Mouse (Mus musculus) liver, embryonic 14.5 days (tissue): ENCODE measurements around the gene Acvr1c. TPM values are rescaled to one million over a fixed set of nuclear protein-coding genes. Genes with fewer than 3 reads are reported as not detected.

Source experiments
- ATAC-seq: fragments of 200-750 bp; cut with Nextera tagmentation; 2 replicates; pipeline ENCODE4 v1.8.0; 2017; ENCODE audit warnings: moderate number of reproducible peaks, mild to moderate bottlenecking, moderate library complexity; ENCODE audit not compliant: insufficient read depth
- DNase-seq, 3 experiments: peaks; one replicate each; pipeline ENCODE4 v3.0.0-alpha.2; 2012 to 2013; ENCODE audit warnings: low read depth in 3 of 3, low spot score in 3 of 3
- H3K27ac ChIP-seq: fragments of 300-500 bp; sonication (generic); 2 replicates; pipeline ENCODE4 v1.5.1; 2014; ENCODE audit warnings: moderate library complexity, mild to moderate bottlenecking, control low read depth, inconsistent platforms
- H3K27me3 ChIP-seq: fragments of 300-500 bp; sonication (generic); 2 replicates; pipeline ENCODE4 v1.6.1; 2014; ENCODE audit warnings: mild to moderate bottlenecking, low read length, moderate library complexity; ENCODE audit not compliant: control insufficient read depth, insufficient read depth
- H3K36me3 ChIP-seq: fragments of 300-500 bp; sonication (generic); replicated peaks from 2 replicates; pipeline ENCODE4 v1.6.1; 2014; ENCODE audit warnings: low read depth; ENCODE audit not compliant: control insufficient read depth, insufficient read depth
- H3K4me1 ChIP-seq, 2 experiments: fragments of 200-500 bp in 1 of 2; fragments of 300-500 bp in 1 of 2; sonication (generic) in 1 of 2; replicated peaks; 2 replicates each; pipeline ENCODE4 v1.6.1; 2012 to 2014; ENCODE audit warnings: antibody characterized with exemption in 1 of 2, inconsistent platforms in 1 of 2, low read length in 1 of 2; ENCODE audit not compliant: control insufficient read depth in 2 of 2, insufficient read depth in 2 of 2
- H3K4me2 ChIP-seq: fragments of 300-500 bp; sonication (generic); 2 replicates; pipeline ENCODE4 v1.6.1; 2014; ENCODE audit warnings: low read depth, mild to moderate bottlenecking, control low read depth, moderate library complexity
- H3K4me3 ChIP-seq, 2 experiments: fragments of 200-500 bp in 1 of 2; fragments of 300-500 bp in 1 of 2; sonication (generic) in 1 of 2; 2 replicates each; pipeline ENCODE4 v1.5.1; 2012 to 2014; ENCODE audit warnings: low read depth in 2 of 2, low read length in 2 of 2, mild to moderate bottlenecking in 2 of 2, control low read depth in 1 of 2, inconsistent platforms in 1 of 2, moderate library complexity in 1 of 2; ENCODE audit not compliant: insufficient read depth in 1 of 2
- H3K9ac ChIP-seq: fragments of 300-500 bp; sonication (generic); replicated peaks from 2 replicates; pipeline ENCODE4 v1.6.1; 2014; ENCODE audit warnings: mild to moderate bottlenecking, control low read depth, moderate library complexity
- H3K9me3 ChIP-seq: fragments of 300-500 bp; sonication (generic); 2 replicates; pipeline ENCODE4 v1.6.1; 2016; ENCODE audit warnings: low read length, mixed read lengths; ENCODE audit not compliant: control insufficient read depth
- CTCF ChIP-seq: IDR thresholded peaks from 2 replicates; pipeline ENCODE4 v1.5.1; 2016; ENCODE audit warnings: antibody characterized with exemption, low read depth, control low read depth
- EP300 ChIP-seq: IDR thresholded peaks from 2 replicates; pipeline ENCODE4 v1.6.1; 2016; ENCODE audit warnings: antibody characterized with exemption, low read depth
- WGBS: fragments of 180-500 bp; shearing (Covaris S2); extraction: QIAGEN DNeasy Blood & Tissue Kit; methylation state at CpG from one replicate; pipeline ENCODE4 v1.1.7; 2014; ENCODE audit not compliant: insufficient replicate concordance; 5-methylcytosine and 5-hydroxymethylcytosine counted together
- polyA plus RNA-seq, 2 experiments: library from polyadenylated mRNA; depleted of rRNA in 1 of 2; stranded (reverse) in 1 of 2; unstranded in 1 of 2; fragments of >200 nt; fragmentation: Nextera tagmentation in 1 of 2; extraction: Ambion mirVana in 1 of 2; gene quantifications; 2 replicates each; pipeline versions ENCODE4 v1.2.1 to v1.2.3; 2012 to 2014

Acvr1c gene
- polyA plus RNA-seq (2012; rRNA removed) (0.01 and 0.02 TPM in 2 replicates), polyA plus RNA-seq (2014; fragmentation: Nextera tagmentation; extraction: Ambion mirVana) (0.01 and 0.15 TPM in 2 replicates)

GRCm38 (mm10) chr2:58357414-58358131 lies at the start of gene Acvr1c:
TSS of gene Acvr1c (minus strand) at chr2:58357895.
- ATAC-seq: no peak
- no peaks in the 10 kb centered on the region for H3K36me3 ChIP-seq
- no peak for DNase-seq
- H3K27me3 ChIP-seq: peaks cover 4% of the 10 kb centered on the region
- WGBS: under 1% methylated on average over 55 of the region's 65 CpGs
- H3K4me3 ChIP-seq: peak within 1 kb of the TSS; percentile 31 to 38
- TF ChIP-seq EP300: no peak
- TF ChIP-seq CTCF: no peak
- no peaks in the 10 kb centered on the region for H3K4me1 ChIP-seq
- H3K27ac ChIP-seq: no peak within 1 kb of the TSS
- no peak within 1 kb of the TSS for H3K9ac ChIP-seq
- no peaks in the 10 kb centered on the region for H3K9me3 ChIP-seq
- H3K4me2 ChIP-seq: peak within 1 kb of the TSS; percentile 66

GRCm38 (mm10) chr2:58403481-58403880 lies 45.8 kb upstream of the Acvr1c start:
- ATAC-seq (no peak), DNase-seq (no peak)
- H3K27ac ChIP-seq: no peak overlapping the region
- no peaks in the 10 kb centered on the region for H3K36me3 ChIP-seq
- no peak overlapping the region for H3K4me2 ChIP-seq
- no peak for TF ChIP-seq CTCF
- no peak for TF ChIP-seq EP300
- no peak overlapping the region for H3K9ac ChIP-seq
- H3K27me3 ChIP-seq: no peaks in the 10 kb centered on the region
- no peaks in the 10 kb centered on the region for H3K9me3 ChIP-seq
- H3K4me1 ChIP-seq: no peaks in the 10 kb centered on the region
- WGBS: 63% methylated on average over 2 of the region's 2 CpGs
- no peak overlapping the region for H3K4me3 ChIP-seq

GRCm38 (mm10) chr2:58388601-58389000 lies 30.9 kb upstream of the Acvr1c start:
- TF ChIP-seq EP300 (no peak), CTCF (no peak)
- Histone ChIP-seq H3K27me3 (no peaks in the 10 kb centered on the region), H3K4me1 (no peaks in the 10 kb centered on the region), H3K27ac (no peak overlapping the region), H3K9ac (no peak overlapping the region), H3K4me2 (no peak overlapping the region), H3K36me3 (no peaks in the 10 kb centered on the region), H3K9me3 (no peaks in the 10 kb centered on the region), H3K4me3 (no peak overlapping the region)
- 77% methylated on average over 7 of the region's 7 CpGs for WGBS
- ATAC-seq (no peak), DNase-seq (no peak)

- H3K27me3 ChIP-seq: no peaks in the 10 kb centered on the region
- 59% methylated on average over 5 of the region's 5 CpGs for WGBS
- H3K27ac ChIP-seq: no peak overlapping the region
- H3K4me1 ChIP-seq: no peaks in the 10 kb centered on the region
- ATAC-seq: no peak
- no peak overlapping the region for H3K9ac ChIP-seq
- TF ChIP-seq EP300: no peak
- TF ChIP-seq CTCF: no peak
- H3K4me3 ChIP-seq: no peak overlapping the region
- H3K9me3 ChIP-seq: no peaks in the 10 kb centered on the region
- no peak overlapping the region for H3K4me2 ChIP-seq
- no peaks in the 10 kb centered on the region for H3K36me3 ChIP-seq
- DNase-seq: no peak
Observed at GRCm38 (mm10) chr2:58380020-58380419, 22.3 kb upstream of the Acvr1c start.

- DNase-seq (no peak), ATAC-seq (no peak)
- Histone ChIP-seq H3K36me3 (no peaks in the 10 kb centered on the region), H3K9ac (no peak overlapping the region), H3K9me3 (no peaks in the 10 kb centered on the region), H3K27ac (no peak overlapping the region), H3K4me3 (no peak overlapping the region), H3K4me1 (no peaks in the 10 kb centered on the region), H3K4me2 (no peak overlapping the region), H3K27me3 (no peaks in the 10 kb centered on the region)
- 49% methylated on average over 1 of the region's 1 CpGs for WGBS
- no peak for TF ChIP-seq EP300
- TF ChIP-seq CTCF: no peak
Observed at GRCm38 (mm10) chr2:58379475-58379874, 21.8 kb upstream of the Acvr1c start.
